Mouse (Mus musculus) kidney, adult 2 months (tissue): ENCODE data around the gene Mtmr14. TPM values are rescaled to one million over a fixed set of nuclear protein-coding genes. Genes with fewer than 3 reads are reported as not detected.

ENCODE experiments used
- DNase-seq: peaks from one replicate; pipeline ENCODE4 v3.0.0; 2021
- H3K27ac ChIP-seq: fragments of 200-500 bp; 2 replicates; pipeline ENCODE4 v1.5.1; 2012; ENCODE audit warnings: low read depth, low read length, control low read depth, inconsistent platforms; ENCODE audit not compliant: insufficient read depth
- H3K27me3 ChIP-seq: fragments of 200-500 bp; replicated peaks from 2 replicates; pipeline ENCODE4 v1.6.1; 2012; ENCODE audit warnings: mild to moderate bottlenecking, moderate library complexity, low read length, inconsistent platforms; ENCODE audit not compliant: control insufficient read depth, insufficient read depth
- H3K36me3 ChIP-seq: fragments of 200-500 bp; 2 replicates; pipeline ENCODE4 v1.6.1; 2012; ENCODE audit warnings: mild to moderate bottlenecking, moderate library complexity, low read length, inconsistent platforms; ENCODE audit not compliant: control insufficient read depth, insufficient read depth
- H3K4me1 ChIP-seq: fragments of 200-500 bp; 2 replicates; pipeline ENCODE4 v1.6.1; 2011; ENCODE audit warnings: low read length; ENCODE audit not compliant: control insufficient read depth, insufficient read depth
- H3K4me3 ChIP-seq: fragments of 200-500 bp; 2 replicates; pipeline ENCODE4 v1.5.1; 2011; ENCODE audit warnings: mild to moderate bottlenecking, low read depth, low read length, control low read depth; ENCODE audit not compliant: insufficient read depth
- CTCF ChIP-seq: fragments of 200-500 bp; conservative IDR thresholded peaks from 2 replicates; pipeline ENCODE4 v1.5.1; 2011; ENCODE audit warnings: low read depth, mild to moderate bottlenecking, control low read depth, low read length, moderate library complexity, mixed read lengths; ENCODE audit not compliant: insufficient read depth, insufficient read length
- POLR2A ChIP-seq: fragments of 200-500 bp; IDR thresholded peaks from one replicate; pipeline ENCODE4 v1.6.1; 2011; ENCODE audit warnings: low read depth, low read length, control low read depth
- WGBS: fragments of 180-500 bp; shearing (Covaris S2); methylation state at CpG from one replicate; pipeline ENCODE4 v1.1.7; 2018; 5-methylcytosine and 5-hydroxymethylcytosine counted together
- polyA plus RNA-seq: library from polyadenylated mRNA; depleted of rRNA; stranded (reverse); fragments of >200 nt; gene quantifications from 2 replicates; pipeline ENCODE4 v1.2.3, GENCODE M21; 2012

The Mtmr14 gene
- polyA plus RNA-seq, 1 experiment = 43.6 TPM

GRCm38 (mm10) chr6:113225798-113226197 is 11.8 kb upstream of the Mtmr14 start:
- 56% methylated on average over 4 of the region's 4 CpGs for WGBS
- TF ChIP-seq POLR2A (no peak), CTCF (no peak)
- Histone ChIP-seq H3K36me3 (no peaks in the 10 kb centered on the region), H3K4me3 (no peak overlapping the region), H3K4me1 (no peaks in the 10 kb centered on the region), H3K27me3 (no peaks in the 10 kb centered on the region), H3K27ac (no peak overlapping the region)
- no peak for DNase-seq

DNA sequence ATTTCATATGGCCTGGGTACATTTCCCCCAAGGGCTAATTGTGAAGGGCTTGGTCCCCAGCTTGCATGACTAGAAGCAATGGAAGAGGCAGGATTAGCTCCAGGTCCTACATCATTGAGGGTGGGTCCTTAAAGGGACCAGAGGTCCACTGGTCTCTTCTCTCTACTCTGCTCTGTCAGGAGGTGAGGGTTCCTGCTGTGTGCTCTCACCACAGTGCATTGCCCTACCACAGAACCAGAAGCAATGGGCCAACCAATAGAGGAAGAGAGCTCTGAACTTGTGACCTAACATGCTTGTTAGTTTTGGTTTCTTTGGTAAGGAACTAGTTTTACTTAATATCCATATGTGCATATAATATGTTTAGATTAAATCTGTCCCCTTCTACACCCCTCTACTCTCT is 10.9 kb upstream of the Mtmr14 start:
- no peaks in the 10 kb centered on the region for H3K36me3 ChIP-seq
- H3K4me1 ChIP-seq = no peaks in the 10 kb centered on the region
- no peak overlapping the region for H3K27ac ChIP-seq
- TF ChIP-seq POLR2A (no peak), CTCF (no peak)
- H3K27me3 ChIP-seq = no peaks in the 10 kb centered on the region
- H3K4me3 ChIP-seq = no peak overlapping the region
- DNase-seq = no peak

GRCm38 (mm10) chr6:113235141-113235540 is 2.5 kb upstream of the Mtmr14 start:
- no peak for DNase-seq
- H3K36me3 ChIP-seq = no peaks in the 10 kb centered on the region
- H3K4me3 ChIP-seq = no peak overlapping the region
- H3K4me1 ChIP-seq = no peaks in the 10 kb centered on the region
- WGBS = 64% methylated on average over 5 of the region's 5 CpGs
- no peak overlapping the region for H3K27ac ChIP-seq
- TF ChIP-seq POLR2A (no peak), CTCF (no peak)
- no peaks in the 10 kb centered on the region for H3K27me3 ChIP-seq

DNA sequence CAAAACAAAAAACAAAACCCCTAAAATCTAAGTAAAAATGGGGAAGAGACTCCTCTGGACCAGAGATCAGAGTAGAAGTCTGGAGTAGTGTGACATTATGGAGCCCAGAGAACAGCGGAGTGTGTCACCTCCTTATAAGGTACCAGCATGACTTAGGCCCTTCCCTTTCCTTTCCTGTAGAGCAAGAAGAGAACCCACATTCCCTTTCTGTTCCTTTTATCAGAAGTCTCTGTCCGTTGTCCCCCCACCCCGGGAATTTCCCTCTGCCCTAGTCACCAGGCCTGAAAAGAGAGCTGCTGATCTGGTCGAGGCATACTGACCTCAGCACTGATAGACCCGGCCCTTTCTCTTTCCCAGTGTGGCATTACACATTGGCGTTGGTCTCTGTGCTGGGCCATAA is 799 bp downstream of the Mtmr14 start:
- Histone ChIP-seq H3K27me3 (no peaks in the 10 kb centered on the region), H3K4me3 (peak overlapping the region; percentile 77), H3K27ac (no peak overlapping the region), H3K4me1 (no peaks in the 10 kb centered on the region), H3K36me3 (no peaks in the 10 kb centered on the region)
- 11% methylated on average over 6 of the region's 6 CpGs for WGBS
- no peak for TF ChIP-seq CTCF
- no peak for TF ChIP-seq POLR2A
- peak; percentile 10 for DNase-seq

- TF ChIP-seq CTCF (no peak), POLR2A (no peak)
- Histone ChIP-seq H3K27me3 (no peaks in the 10 kb centered on the region), H3K27ac (no peak overlapping the region), H3K4me3 (no peak overlapping the region), H3K4me1 (no peaks in the 10 kb centered on the region), H3K36me3 (peaks cover 1% of the 10 kb centered on the region; the same call in 1 of the 2 replicates)
- WGBS = 59% methylated on average over 1 of the region's 1 CpGs
- DNase-seq = no peak
These were observed 5.1 kb downstream of the Mtmr14 start for GRCm38 (mm10) chr6:113242753-113243152.

GRCm38 (mm10) chr6:113245585-113245984 is 7.9 kb downstream of the Mtmr14 start:
- WGBS = 76% methylated on average over 2 of the region's 2 CpGs
- Histone ChIP-seq H3K4me3 (no peak overlapping the region), H3K36me3 (peaks cover 1% of the 10 kb centered on the region; the same call in 1 of the 2 replicates), H3K27me3 (no peaks in the 10 kb centered on the region), H3K4me1 (no peaks in the 10 kb centered on the region), H3K27ac (no peak overlapping the region)
- DNase-seq = no peak
- TF ChIP-seq POLR2A (no peak), CTCF (no peak)

DNA sequence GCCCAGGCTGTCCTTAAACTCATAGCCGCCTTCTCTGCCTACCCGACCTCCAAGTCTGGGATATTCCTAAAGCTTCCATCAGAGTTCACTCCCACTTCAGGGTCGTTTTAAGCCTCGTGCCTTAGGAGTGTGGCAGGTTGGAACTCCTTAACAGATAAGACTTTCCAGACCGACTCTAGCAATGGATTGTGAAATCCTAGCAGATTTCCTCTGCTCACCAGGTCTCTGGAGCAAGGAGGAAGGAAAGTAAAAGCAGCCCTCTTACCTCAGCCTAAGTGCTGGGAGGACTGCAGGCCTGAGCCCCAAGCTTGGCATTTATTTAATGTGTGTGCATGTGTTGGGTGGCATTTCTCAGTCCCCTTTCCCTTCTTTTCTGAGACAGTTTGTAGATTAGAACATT is 13.1 kb downstream of the Mtmr14 start:
- H3K4me1 ChIP-seq = 0 out of 2 replicates have a peak, but pooled peaks cover 3% of the 10 kb centered on the region

DNA sequence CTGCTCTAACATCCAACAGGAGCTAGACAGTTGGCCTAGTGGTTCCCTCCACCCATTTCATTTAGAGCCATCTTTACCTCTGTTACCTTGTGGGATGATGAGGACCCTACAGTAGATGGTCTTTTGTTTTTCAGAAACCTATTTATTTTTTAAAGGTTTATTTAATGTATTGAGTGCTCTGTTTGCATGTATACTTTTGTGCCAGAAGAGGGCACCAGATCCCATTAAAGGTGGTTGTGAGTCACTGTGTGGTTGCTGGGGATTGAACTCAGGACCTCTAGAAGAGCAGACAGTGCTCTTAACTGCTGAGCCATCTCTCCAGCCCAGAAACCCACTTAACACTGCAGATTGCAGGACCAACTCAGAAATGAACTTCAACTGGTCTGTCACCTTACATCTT is 14.3 kb downstream of the Mtmr14 start:
- peaks cover 4% of the 10 kb centered on the region for H3K36me3 ChIP-seq

More for the DNA sequence above, 13.1 kb downstream of the Mtmr14 start:
- Histone ChIP-seq H3K36me3 (0 out of 2 replicates have a peak, but pooled peaks cover under 1% of the 10 kb centered on the region), H3K4me3 (no peak overlapping the region), H3K27me3 (no peaks in the 10 kb centered on the region), H3K27ac (no peak overlapping the region)
- 85% methylated on average over 5 of the region's 5 CpGs for WGBS
- TF ChIP-seq POLR2A = no peak
- no peak for TF ChIP-seq CTCF
- no peak for DNase-seq

More for the DNA sequence above, 14.3 kb downstream of the Mtmr14 start:
- TF ChIP-seq POLR2A = no peak
- TF ChIP-seq CTCF = no peak
- DNase-seq = no peak
- Histone ChIP-seq H3K4me3 (no peak overlapping the region), H3K4me1 (0 out of 2 replicates have a peak, but pooled peaks cover 3% of the 10 kb centered on the region), H3K27me3 (no peaks in the 10 kb centered on the region), H3K27ac (no peak overlapping the region)
